Mouse (Mus musculus): Measurements from ENCODE around the gene 5730596B20Rik. TPM values are rescaled to one million over a fixed set of nuclear protein-coding genes. Genes with fewer than 3 reads are reported as not detected.

5730596B20Rik gene
- polyA plus RNA-seq, 1 experiment from 2014 or later: 2.6 TPM

GRCm38 (mm10) chr6:52211170-52211935 lies 34.1 kb downstream of the 5730596B20Rik start:
- H3K4me2 ChIP-seq: peak overlapping the region; percentile 50
- 2% methylated on average over 37 of the region's 37 CpGs for WGBS

GRCm38 (mm10) chr6:52211961-52212360 lies 34.7 kb downstream of the 5730596B20Rik start:
- no peak overlapping the region; the same call in 1 of the 2 replicates for H3K9ac ChIP-seq
- peak overlapping the region; percentile 43 for H3K4me3 ChIP-seq (replicated peaks)
- WGBS: 9% methylated on average over 13 of the region's 13 CpGs
- no peaks in the 10 kb centered on the region for H3K36me3 ChIP-seq
- H3K27ac ChIP-seq: peak overlapping the region; percentile 70; the same call in 1 of the 2 replicates
- no peaks in the 10 kb centered on the region for H3K9me3 ChIP-seq
- peaks cover 23% of the 10 kb centered on the region for H3K4me1 ChIP-seq
- ATAC-seq (ENCODE audit: insufficient read depth, low FRiP score, low read depth): no peak
- peak overlapping the region; percentile 50 for H3K4me2 ChIP-seq
- H3K27me3 ChIP-seq (replicated peaks): peaks cover 87% of the 10 kb centered on the region

More at GRCm38 (mm10) chr6:52211170-52211935, 34.1 kb downstream of the 5730596B20Rik start:
- H3K36me3 ChIP-seq: no peaks in the 10 kb centered on the region
- H3K27me3 ChIP-seq (replicated peaks): peaks cover 87% of the 10 kb centered on the region
- peak; percentile 43; the same call in 1 of the 2 replicates for ATAC-seq (ENCODE audit: insufficient read depth, low FRiP score, low read depth)
- H3K9ac ChIP-seq: peak overlapping the region; percentile 20; the same call in 1 of the 2 replicates
- peak overlapping the region; percentile 43 for H3K4me3 ChIP-seq (replicated peaks)
- H3K4me1 ChIP-seq: peaks cover 20% of the 10 kb centered on the region
- 0 out of 2 replicates have a peak overlapping the region, but pooled peaks have one; percentile 70 for H3K27ac ChIP-seq
- H3K9me3 ChIP-seq: no peaks in the 10 kb centered on the region

- no peak; the same call in 1 of the 2 replicates for ATAC-seq (ENCODE audit: insufficient read depth, low FRiP score, low read depth)
- Histone ChIP-seq H3K4me1 (peaks cover 28% of the 10 kb centered on the region), H3K27ac (peak overlapping the region; percentile 70), H3K36me3 (no peaks in the 10 kb centered on the region), H3K4me2 (peak overlapping the region; percentile 50), H3K27me3 (replicated peaks) (peaks cover 85% of the 10 kb centered on the region), H3K9me3 (no peaks in the 10 kb centered on the region), H3K9ac (peak overlapping the region; percentile 35), H3K4me3 (replicated peaks) (peak overlapping the region; percentile 43)
- 6% methylated on average over 22 of the region's 22 CpGs for WGBS
Measured at GRCm38 (mm10) chr6:52212556-52213118, 35.3 kb downstream of the 5730596B20Rik start.

- ATAC-seq (ENCODE audit: insufficient read depth, low FRiP score, low read depth): no peak
- Histone ChIP-seq H3K4me3 (replicated peaks) (peak within 1 kb of the TSS; percentile 43), H3K4me1 (peaks cover 25% of the 10 kb centered on the region), H3K27me3 (replicated peaks) (peaks cover 88% of the 10 kb centered on the region), H3K36me3 (no peaks in the 10 kb centered on the region), H3K9me3 (no peaks in the 10 kb centered on the region), H3K4me2 (peak within 1 kb of the TSS; percentile 50), H3K9ac (peak within 1 kb of the TSS; percentile 35), H3K27ac (peak within 1 kb of the TSS; percentile 70)
- 10% methylated on average over 38 of the region's 38 CpGs for WGBS
Measured at GRCm38 (mm10) chr6:52213119-52213986, 36.1 kb downstream of the 5730596B20Rik start, which contains the start of the genes Hoxa3 and Gm28308. Hoxa3 (minus strand) TSS chr6:52213336. Gm28308 (minus strand) TSS chr6:52213339.

GRCm38 (mm10) chr6:52214271-52214670 lies 37.0 kb downstream of the 5730596B20Rik start:
- no peak overlapping the region for H3K9ac ChIP-seq
- ATAC-seq (ENCODE audit: insufficient read depth, low FRiP score, low read depth): no peak
- H3K27me3 ChIP-seq (replicated peaks): peaks cover 88% of the 10 kb centered on the region
- H3K9me3 ChIP-seq: no peaks in the 10 kb centered on the region
- no peak overlapping the region for H3K27ac ChIP-seq
- H3K36me3 ChIP-seq: no peaks in the 10 kb centered on the region
- H3K4me2 ChIP-seq: no peak overlapping the region
- no peak overlapping the region for H3K4me3 ChIP-seq (replicated peaks)
- WGBS: 27% methylated on average over 5 of the region's 5 CpGs
- H3K4me1 ChIP-seq: peaks cover 23% of the 10 kb centered on the region

GRCm38 (mm10) chr6:52215070-52215469 lies 37.8 kb downstream of the 5730596B20Rik start:
- Histone ChIP-seq H3K4me1 (peaks cover 23% of the 10 kb centered on the region), H3K4me3 (replicated peaks) (no peak overlapping the region), H3K9ac (no peak overlapping the region), H3K9me3 (no peaks in the 10 kb centered on the region), H3K27ac (no peak overlapping the region), H3K36me3 (no peaks in the 10 kb centered on the region), H3K27me3 (replicated peaks) (peaks cover 88% of the 10 kb centered on the region), H3K4me2 (no peak overlapping the region)
- 38% methylated on average over 3 of the region's 3 CpGs for WGBS
- ATAC-seq (ENCODE audit: insufficient read depth, low FRiP score, low read depth): no peak

- WGBS: 4% methylated on average over 30 of the region's 30 CpGs
- no peaks in the 10 kb centered on the region for H3K36me3 ChIP-seq
- H3K9ac ChIP-seq: no peak overlapping the region
- no peaks in the 10 kb centered on the region for H3K9me3 ChIP-seq
- H3K4me3 ChIP-seq (replicated peaks): peak overlapping the region; percentile 36
- H3K27me3 ChIP-seq (replicated peaks): peaks cover 93% of the 10 kb centered on the region
- H3K27ac ChIP-seq: no peak overlapping the region
- peak overlapping the region; percentile 55 for H3K4me2 ChIP-seq
- peaks cover 23% of the 10 kb centered on the region for H3K4me1 ChIP-seq
- ATAC-seq (ENCODE audit: insufficient read depth, low FRiP score, low read depth): no peak
Measured at GRCm38 (mm10) chr6:52215771-52216535, 38.7 kb downstream of the 5730596B20Rik start.

- Histone ChIP-seq H3K27me3 (replicated peaks) (peaks cover 92% of the 10 kb centered on the region), H3K9me3 (no peaks in the 10 kb centered on the region), H3K4me2 (peak overlapping the region; percentile 55), H3K9ac (0 out of 2 replicates have a peak overlapping the region, but pooled peaks have one; percentile 0), H3K27ac (no peak overlapping the region), H3K36me3 (no peaks in the 10 kb centered on the region), H3K4me3 (replicated peaks) (peak overlapping the region; percentile 36), H3K4me1 (peaks cover 23% of the 10 kb centered on the region)
- ATAC-seq (ENCODE audit: insufficient read depth, low FRiP score, low read depth): no peak
- WGBS: 2% methylated on average over 60 of the region's 60 CpGs
Measured at GRCm38 (mm10) chr6:52216691-52217458, 39.6 kb downstream of the 5730596B20Rik start.

- H3K27me3 ChIP-seq (replicated peaks): peaks cover 92% of the 10 kb centered on the region
- H3K27ac ChIP-seq: 0 out of 2 replicates have a peak overlapping the region, but pooled peaks have one; percentile 19
- H3K9ac ChIP-seq: no peak overlapping the region
- peak overlapping the region; percentile 55 for H3K4me2 ChIP-seq
- peak; percentile 36 for ATAC-seq (ENCODE audit: insufficient read depth, low FRiP score, low read depth)
- WGBS: under 1% methylated on average over 25 of the region's 25 CpGs
- H3K36me3 ChIP-seq: no peaks in the 10 kb centered on the region
- peaks cover 22% of the 10 kb centered on the region for H3K4me1 ChIP-seq
- H3K9me3 ChIP-seq: no peaks in the 10 kb centered on the region
- peak overlapping the region; percentile 36 for H3K4me3 ChIP-seq (replicated peaks)
Measured at GRCm38 (mm10) chr6:52217459-52217768, 40.1 kb downstream of the 5730596B20Rik start.

GRCm38 (mm10) chr6:52217895-52218642 lies 40.8 kb downstream of the 5730596B20Rik start:
- no peak for ATAC-seq (ENCODE audit: insufficient read depth, low FRiP score, low read depth)
- H3K27me3 ChIP-seq (replicated peaks): peaks cover 91% of the 10 kb centered on the region
- H3K4me3 ChIP-seq (replicated peaks): peak overlapping the region; percentile 36
- peaks cover 16% of the 10 kb centered on the region for H3K4me1 ChIP-seq
- H3K27ac ChIP-seq: 0 out of 2 replicates have a peak overlapping the region, but pooled peaks have one; percentile 19
- no peaks in the 10 kb centered on the region for H3K36me3 ChIP-seq
- WGBS: 14% methylated on average over 23 of the region's 23 CpGs
- H3K9me3 ChIP-seq: no peaks in the 10 kb centered on the region
- peak overlapping the region; percentile 55 for H3K4me2 ChIP-seq
- no peak overlapping the region for H3K9ac ChIP-seq
